Mouse (Mus musculus): ENCODE measurements at regions not wholly inside any gene's neighbourhood (a gene's known extent, or its start where the extent isn't known, plus 50 kb on each side); places are given as distances from the start of the nearest gene placed in this dataset.

DNA sequence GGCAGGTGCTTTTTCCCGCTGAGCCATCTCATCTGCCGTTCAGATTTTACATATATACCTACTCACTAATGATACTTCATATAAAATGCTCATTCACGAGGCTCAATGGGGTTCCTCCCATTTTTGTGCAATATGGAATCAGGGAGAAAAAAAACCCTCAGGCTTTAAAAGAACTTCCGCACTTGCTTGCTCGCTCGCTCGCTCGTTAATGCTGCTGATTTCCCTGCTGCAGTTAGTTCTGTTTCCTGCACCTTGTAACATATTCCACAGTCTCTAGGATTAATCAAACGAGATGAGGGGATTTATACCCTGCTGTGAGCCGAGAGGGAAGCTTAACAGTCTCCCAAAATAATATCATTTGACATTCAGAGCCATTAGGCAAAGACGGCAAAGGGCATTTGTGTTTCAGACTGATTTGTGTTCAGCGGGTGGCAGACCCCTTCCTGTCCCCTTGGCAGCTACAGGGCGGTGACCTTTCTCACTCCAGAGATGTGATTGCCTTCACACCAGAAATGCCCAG lies 326.4 kb downstream of the Pdcd6ip start:
- no peak for TF ChIP-seq POLR2A (IDR thresholded peaks at IDR 0.05; ENCODE audit: borderline replicate concordance, extremely low read depth, insufficient read depth, insufficient read length, poor library complexity, severe bottlenecking)
- TF ChIP-seq CTCF (IDR thresholded peaks at IDR 0.05; ENCODE audit: borderline replicate concordance, extremely low read depth, insufficient read depth, insufficient read length): no peak
